Mouse (Mus musculus): ENCODE measurements around the gene Gemin8. TPM values are rescaled to one million over a fixed set of nuclear protein-coding genes. Genes with fewer than 3 reads are reported as not detected.

Gene Gemin8
- 10 to 100 TPM; 10.1 to 10.8 TPM for total RNA-seq (2021)

- intact Hi-C loops (cut with DNase I), result loop anchor here (5.0 to 10.0 kb wide), 3 partner anchors 67 to 1065 kb away; partner anchors contain the start of gene Gpm6b
- DNase-seq (ENCODE audit: extremely low spot score in 1 of 2, low spot score in 2 of 2), result peak; percentile 94 to 96
These were observed at the start of gene Gemin8 for GRCm38 (mm10) chrX:166169892-166170799. Gemin8 (plus strand) TSS chrX:166170454.

GRCm38 (mm10) chrX:166147158-166147846 is 23.0 kb upstream of the Gemin8 start:
- peak in 1 of 2 experiments; percentile 14 for DNase-seq (ENCODE audit: extremely low spot score in 1 of 2, low spot score in 2 of 2)
- intact Hi-C loops (cut with DNase I), result loop anchor here (2.0 to 5.0 kb wide), 3 partner anchors 821 to 1605 kb away; partner anchors contain the start of gene Glra2

- intact Hi-C loops (cut with DNase I), result loop anchor here (2.0 to 10.0 kb wide), 2 partner anchors 1072 to 1622 kb away; no protein-coding TSS in a partner anchor
- no peak for DNase-seq (ENCODE audit: extremely low spot score in 1 of 2, low spot score in 2 of 2)
These were observed 7.5 kb upstream of the Gemin8 start for GRCm38 (mm10) chrX:166162773-166163172.

GRCm38 (mm10) chrX:166167307-166167706 is 2.9 kb upstream of the Gemin8 start:
- intact Hi-C loops (cut with DNase I), result loop anchor here (2.0 to 10.0 kb wide), 2 partner anchors 483 to 1067 kb away; no protein-coding TSS in a partner anchor
- no peak for DNase-seq (ENCODE audit: extremely low spot score in 1 of 2, low spot score in 2 of 2)

- intact Hi-C loops (cut with DNase I), result loop anchor here (2.0 to 10.0 kb wide), 2 partner anchors 483 to 1067 kb away; no protein-coding TSS in a partner anchor
These were observed 2.3 kb upstream of the Gemin8 start for GRCm38 (mm10) chrX:166167923-166168322.

GRCm38 (mm10) chrX:166170800-166171738 is 815 bp downstream of the Gemin8 start:
- intact Hi-C loops (cut with DNase I), result loop anchor here (5.0 kb wide), 2 partner anchors 66 to 176 kb away; partner anchors contain the start of gene Gpm6b
- no peak for DNase-seq (ENCODE audit: extremely low spot score in 1 of 2, low spot score in 2 of 2)

More at GRCm38 (mm10) chrX:166167923-166168322, 2.3 kb upstream of the Gemin8 start:
- no peak for DNase-seq (ENCODE audit: extremely low spot score in 1 of 2, low spot score in 2 of 2)

GRCm38 (mm10) chrX:166172041-166172440 is 1.8 kb downstream of the Gemin8 start:
- no peak for DNase-seq (ENCODE audit: extremely low spot score in 1 of 2, low spot score in 2 of 2)
- intact Hi-C loops (cut with DNase I), result loop anchor here (5.0 kb wide), 2 partner anchors 65 to 175 kb away; partner anchors contain the start of gene Gpm6b

GRCm38 (mm10) chrX:166172661-166173060 is 2.4 kb downstream of the Gemin8 start:
- DNase-seq (ENCODE audit: extremely low spot score in 1 of 2, low spot score in 2 of 2), result no peak
- intact Hi-C loops (cut with DNase I), result loop anchor here (5.0 kb wide), 2 partner anchors 65 to 175 kb away; partner anchors contain the start of gene Gpm6b

GRCm38 (mm10) chrX:166173796-166174195 is 3.5 kb downstream of the Gemin8 start:
- intact Hi-C loops (cut with DNase I), result loop anchor here (5.0 kb wide), 2 partner anchors 64 to 174 kb away; partner anchors contain the start of gene Gpm6b
- peak; percentile 32 to 37 for DNase-seq (ENCODE audit: extremely low spot score in 1 of 2, low spot score in 2 of 2)

GRCm38 (mm10) chrX:166177929-166178328 is 7.7 kb downstream of the Gemin8 start:
- intact Hi-C loops (cut with DNase I), result no loop called here
- no peak for DNase-seq (ENCODE audit: extremely low spot score in 1 of 2, low spot score in 2 of 2)

GRCm38 (mm10) chrX:166183094-166183493 is 12.8 kb downstream of the Gemin8 start:
- intact Hi-C loops (cut with DNase I), result no loop called here
- DNase-seq (ENCODE audit: extremely low spot score in 1 of 2, low spot score in 2 of 2), result no peak

- intact Hi-C loops (cut with DNase I), result no loop called here
These were observed 15.2 kb downstream of the Gemin8 start for GRCm38 (mm10) chrX:166185327-166185913.

GRCm38 (mm10) chrX:166187803-166188202 is 17.5 kb downstream of the Gemin8 start:
- intact Hi-C loops (cut with DNase I), result no loop called here
- DNase-seq (ENCODE audit: extremely low spot score in 1 of 2, low spot score in 2 of 2), result no peak

More at GRCm38 (mm10) chrX:166185327-166185913, 15.2 kb downstream of the Gemin8 start:
- no peak for DNase-seq (ENCODE audit: extremely low spot score in 1 of 2, low spot score in 2 of 2)

GRCm38 (mm10) chrX:166196327-166196726 is 26.1 kb downstream of the Gemin8 start:
- DNase-seq (ENCODE audit: extremely low spot score in 1 of 2, low spot score in 2 of 2), result no peak
- intact Hi-C loops (cut with DNase I), result no loop called here

- intact Hi-C loops (cut with DNase I), result no loop called here
- no peak for DNase-seq (ENCODE audit: extremely low spot score in 1 of 2, low spot score in 2 of 2)
These were observed 28.0 kb downstream of the Gemin8 start for GRCm38 (mm10) chrX:166198266-166198665.

GRCm38 (mm10) chrX:166199812-166200211 is 29.6 kb downstream of the Gemin8 start:
- no peak for DNase-seq (ENCODE audit: extremely low spot score in 1 of 2, low spot score in 2 of 2)
- intact Hi-C loops (cut with DNase I), result no loop called here

- peak in 1 of 2 experiments; percentile 23 for DNase-seq (ENCODE audit: extremely low spot score in 1 of 2, low spot score in 2 of 2)
- intact Hi-C loops (cut with DNase I), result no loop called here
These were observed 44.3 kb downstream of the Gemin8 start for GRCm38 (mm10) chrX:166214576-166214975.

GRCm38 (mm10) chrX:166216248-166216647 is 46.0 kb downstream of the Gemin8 start:
- DNase-seq (ENCODE audit: extremely low spot score in 1 of 2, low spot score in 2 of 2), result no peak
- intact Hi-C loops (cut with DNase I), result no loop called here

Data from left cerebral cortex, postnatal 10 days (tissue).